Mouse (Mus musculus) hematopoietic stem cell, adult 5-6 weeks (primary cell): ENCODE measurements around the gene Cst11. TPM values are rescaled to one million over a fixed set of nuclear protein-coding genes. Genes with fewer than 3 reads are reported as not detected.
A peak's percentile ranks its signal among the peaks of the same experiment; 100 is the strongest.
"Not testable (repeated sequence)": the region's sequence is repeated elsewhere in the genome, so short reads cannot be mapped to it uniquely, and the experiment has no call there.

Source experiments
- ATAC-seq, 2 experiments: fragments of 125-278 bp in 1 of 2; replicated peaks in 1 of 2; 2 replicates each; pipeline ENCODE4 v1.8.0; 2016 to 2017; ENCODE audit warnings: inconsistent platforms in 2 of 2, mild to moderate bottlenecking in 2 of 2, moderate number of reproducible peaks in 2 of 2, low read depth in 1 of 2, moderate TSS enrichment in 1 of 2; ENCODE audit not compliant: low FRiP score in 2 of 2, poor library complexity in 2 of 2, severe bottlenecking in 2 of 2, insufficient read depth in 1 of 2, low TSS enrichment in 1 of 2
- total RNA-seq: library from RNA; stranded (forward); fragments of 172-1452, 232-1000 nt; gene quantifications from 2 replicates; pipeline ENCODE4 v1.2.3, GENCODE M21; 2017

Cst11 gene
- total RNA-seq = not detected in 2 replicates

DNA sequence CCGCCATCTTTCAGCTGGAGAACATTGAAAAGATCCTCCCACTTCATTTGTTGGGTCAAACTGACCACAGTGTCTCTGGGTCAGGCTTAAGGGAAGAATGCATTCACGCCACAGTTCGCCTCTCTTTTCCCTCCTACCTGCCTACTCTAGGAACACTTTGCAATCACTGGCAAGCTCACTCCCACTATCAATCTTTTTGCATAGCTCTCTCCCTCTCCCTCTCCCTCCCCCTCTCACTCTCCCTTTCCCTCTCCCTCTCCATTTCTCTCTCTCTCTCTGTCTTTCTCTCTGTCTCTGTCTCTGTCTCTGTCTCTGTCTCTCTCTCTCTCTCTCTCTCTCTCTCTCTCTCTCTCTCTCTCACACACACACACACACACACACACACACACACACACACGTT is at the start of gene Cst11:
Cst11 (minus strand) TSS at position 101 of the 400 bp plus-strand sequence.
- not testable (repeated sequence) for ATAC-seq

GRCm38 (mm10) chr2:148819909-148820308 is 48.6 kb upstream of the Cst11 start, which contains the start of gene Cst13:
Cst13 (plus strand) TSS chr2:148820081.
- ATAC-seq = no peak

DNA sequence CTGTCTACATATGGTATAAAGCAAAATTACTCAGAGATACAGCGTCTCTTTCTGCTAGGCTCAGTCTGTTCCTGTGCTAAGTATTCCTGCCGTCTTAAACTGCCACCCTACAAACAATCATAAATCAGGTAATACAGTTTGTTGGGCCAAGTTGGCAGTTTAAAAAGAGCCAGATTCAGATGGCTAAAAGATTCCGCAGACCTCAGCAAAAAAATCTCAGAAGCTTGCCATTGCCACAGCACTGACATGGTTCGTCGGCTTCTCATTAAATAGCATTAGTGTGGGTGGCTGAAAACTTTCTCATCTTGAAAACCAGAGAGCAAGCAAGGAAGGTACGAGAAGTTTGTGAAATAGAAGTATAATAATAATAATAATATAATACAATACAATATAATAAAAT is 35.4 kb upstream of the Cst11 start:
- ATAC-seq = no peak

DNA sequence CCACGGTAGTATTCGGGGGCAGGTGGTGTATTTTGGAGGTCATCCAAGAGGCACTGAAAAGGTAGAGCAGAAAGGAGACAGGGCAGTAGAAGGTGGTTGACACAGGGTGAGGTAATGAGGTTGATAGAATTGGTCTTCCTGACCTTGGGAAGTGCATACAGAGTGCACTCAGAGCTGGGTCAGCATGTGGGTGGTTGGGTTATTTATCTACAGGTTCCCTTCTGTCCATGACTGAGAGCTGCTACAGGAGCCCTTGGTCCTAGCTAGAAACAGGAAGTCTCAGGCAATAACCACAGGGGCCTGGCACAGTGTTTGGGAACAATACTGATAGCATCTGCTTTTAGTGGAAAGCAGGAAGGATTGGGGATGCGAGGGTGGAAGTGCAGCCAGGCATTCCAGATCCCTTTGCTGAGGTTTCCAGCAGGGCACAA is 30.2 kb upstream of the Cst11 start:
- ATAC-seq = peak; percentile 29 to 71; a peak in 3 of 4 replicates

DNA sequence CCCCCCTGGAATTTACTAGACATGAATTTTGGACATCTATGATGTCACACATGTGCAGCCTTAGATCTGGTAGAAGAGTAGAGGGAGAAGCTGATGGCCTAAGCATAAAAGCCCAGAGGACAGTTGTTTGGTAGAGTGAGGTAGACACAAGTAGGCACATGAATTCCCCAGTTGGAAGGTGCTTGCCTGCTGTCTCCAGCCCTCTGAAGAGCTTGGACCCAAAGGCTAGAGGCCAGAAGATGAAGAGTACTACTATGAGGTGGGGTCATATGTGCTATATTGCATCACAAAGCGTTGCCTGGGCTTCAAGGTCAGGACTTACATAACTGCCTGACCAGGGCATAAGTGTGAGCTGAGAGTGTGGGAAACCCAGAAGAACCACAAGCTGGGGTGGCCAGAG is 27.2 kb upstream of the Cst11 start, which contains the start of gene Cst8:
Cst8 (plus strand) TSS at position 301 of the 400 bp plus-strand sequence.
- ATAC-seq = no peak

DNA sequence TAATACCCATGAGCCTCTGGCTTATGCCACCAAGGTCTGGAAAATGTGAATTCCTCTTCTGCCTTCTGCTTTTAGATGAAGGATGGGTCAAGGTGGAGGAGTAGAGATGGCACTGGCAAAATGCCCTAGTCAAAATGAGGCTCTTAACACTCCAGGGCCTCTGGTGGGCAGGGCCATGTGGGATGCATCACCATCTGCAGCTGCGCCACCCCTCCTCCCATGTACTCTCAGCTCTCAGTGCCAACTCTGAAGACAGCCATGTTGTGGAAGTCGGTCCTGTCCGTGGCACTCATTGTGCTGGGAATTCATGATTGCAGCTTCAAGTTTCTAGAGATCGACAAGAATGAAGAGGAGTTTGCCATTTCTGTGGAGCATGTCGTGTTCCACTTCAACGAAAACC is 17.8 kb upstream of the Cst11 start, which contains the start of gene Cst12:
Cst12 (plus strand) TSS at position 220 of the 400 bp plus-strand sequence.
- ATAC-seq = no peak

GRCm38 (mm10) chr2:148781709-148782108 is 10.4 kb upstream of the Cst11 start, which contains the start of gene 8030411F24Rik:
8030411F24Rik (plus strand) TSS chr2:148782009.
- ATAC-seq = no peak

DNA sequence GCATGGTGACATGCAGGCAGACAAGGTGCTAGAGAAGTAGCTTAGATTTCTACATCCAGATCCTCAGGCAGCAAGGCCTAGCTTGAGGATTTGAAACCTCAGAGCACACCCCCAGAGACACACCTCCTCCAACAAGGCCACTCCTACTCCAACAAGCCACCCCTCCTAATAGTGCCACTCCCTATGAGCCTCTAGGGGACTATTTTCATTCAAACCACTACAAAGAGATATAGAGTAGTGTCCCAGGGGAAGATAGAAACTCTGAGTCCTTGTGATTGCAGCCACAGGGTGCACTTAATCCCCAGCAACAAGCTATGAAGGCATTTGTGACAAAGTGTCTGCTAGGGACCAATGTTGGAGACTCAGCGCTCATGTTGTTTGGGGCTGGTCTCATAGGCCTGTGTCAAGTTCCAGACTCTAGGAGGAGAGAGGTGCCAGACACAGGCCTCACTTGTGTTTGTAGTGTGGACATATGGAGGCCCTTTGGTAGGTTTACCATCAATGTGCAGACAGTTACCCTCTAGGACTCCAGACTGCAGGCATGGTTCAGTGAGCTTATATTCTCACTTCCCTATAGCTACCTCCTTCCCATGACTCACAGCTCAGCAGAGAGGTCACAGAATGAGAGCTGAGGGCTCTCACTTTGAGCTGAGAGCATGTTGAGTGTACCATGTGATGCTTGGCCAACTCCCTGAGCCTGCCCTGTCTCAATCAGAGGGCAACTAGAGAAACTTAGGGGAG is 7.5 kb downstream of the Cst11 start:
- no peak for ATAC-seq

DNA sequence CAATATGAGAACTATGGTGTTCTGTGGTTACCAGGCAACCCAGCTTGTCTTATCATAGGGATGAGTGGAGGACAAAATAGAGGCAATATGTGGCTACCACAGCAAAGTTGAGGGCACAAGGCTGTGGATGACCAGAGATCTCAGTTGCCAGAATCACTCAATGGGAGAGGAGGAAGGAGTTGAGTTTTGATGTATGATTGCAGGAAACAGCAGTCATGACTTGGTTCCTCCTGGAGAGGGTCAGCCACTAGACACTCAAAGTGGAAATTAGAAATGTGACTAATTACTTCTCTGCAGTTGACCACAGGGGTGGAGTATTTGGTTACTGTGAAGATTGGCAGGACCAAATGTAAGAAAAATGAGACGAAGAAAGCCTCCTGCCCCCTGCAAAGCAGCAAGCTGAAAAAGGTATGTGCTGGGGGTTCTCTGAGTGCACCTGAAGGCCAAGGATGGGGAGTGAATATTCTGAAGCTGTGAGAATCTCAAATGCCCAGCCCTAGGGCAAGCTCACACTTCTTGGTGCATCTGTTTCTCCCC is 16.9 kb downstream of the Cst11 start:
- ATAC-seq = peak in 1 of 2 experiments; percentile 36; a peak in 1 of 4 replicates

DNA sequence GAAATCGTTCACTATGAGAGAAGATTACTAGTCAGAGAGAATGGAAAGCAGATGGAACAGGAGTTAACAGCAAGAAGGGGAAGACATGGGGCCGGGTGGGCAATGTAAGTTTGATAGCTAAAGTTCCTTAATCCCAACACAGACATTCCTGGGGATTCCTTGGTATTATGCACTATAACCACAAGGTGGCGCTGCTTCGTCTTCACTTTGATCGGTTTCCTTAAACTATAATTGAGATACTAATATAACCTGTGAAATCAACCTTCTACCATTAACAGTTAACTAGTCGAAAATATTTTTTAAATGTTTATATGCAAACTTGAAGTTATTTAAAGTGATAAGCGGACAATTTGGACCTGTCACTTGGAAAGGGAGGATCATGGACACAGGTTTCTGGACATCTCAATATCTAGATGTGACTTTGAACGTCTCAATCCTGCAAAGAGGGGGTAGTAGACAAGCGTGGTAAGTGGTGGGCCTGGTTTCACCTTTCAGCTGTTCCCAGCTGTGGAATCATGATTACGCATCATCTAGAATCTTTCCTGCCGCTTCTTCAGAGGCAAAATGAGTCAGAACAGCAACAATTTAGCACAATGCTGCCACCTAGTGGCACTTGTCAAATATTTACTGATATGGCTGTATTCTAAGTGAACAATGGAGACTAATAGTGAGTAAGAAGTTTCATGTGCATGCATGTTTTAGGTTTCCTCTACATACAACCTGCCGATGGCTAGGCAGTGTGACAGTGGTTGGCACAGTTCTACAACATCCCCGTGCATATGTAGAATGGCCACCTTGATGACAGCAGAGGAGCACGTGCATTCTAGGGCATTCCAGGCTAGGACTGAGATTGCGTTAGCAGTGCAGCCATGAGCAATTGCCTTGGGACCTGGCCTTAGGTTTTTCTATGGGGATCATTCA is 19.1 kb downstream of the Cst11 start:
- ATAC-seq = peak; percentile 87

DNA sequence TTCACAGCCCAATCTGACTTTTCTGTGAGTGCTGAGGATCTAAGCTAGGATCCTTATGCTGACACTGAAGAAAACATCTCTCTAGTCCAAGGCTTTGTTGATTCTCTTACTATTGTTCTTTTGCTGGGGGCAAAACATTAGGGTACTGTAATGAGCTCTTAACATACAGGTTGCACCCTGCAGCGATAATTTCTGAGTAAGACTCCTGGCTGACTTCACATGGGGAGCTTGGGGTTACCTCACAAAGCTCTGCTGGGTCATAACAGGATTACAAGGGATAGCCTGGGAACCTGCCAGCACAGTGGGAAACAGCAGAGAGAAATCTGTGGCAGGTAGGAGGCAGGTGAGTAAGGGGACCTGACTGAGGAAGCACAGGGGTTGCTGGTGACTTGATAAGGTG is 21.2 kb downstream of the Cst11 start, which contains the start of gene Cstl1:
Cstl1 (plus strand) TSS at position 301 of the 400 bp plus-strand sequence.
- no peak for ATAC-seq

GRCm38 (mm10) chr2:148743846-148744407 is 27.4 kb downstream of the Cst11 start:
- no peak for ATAC-seq

- ATAC-seq = no peak
These were observed 28.3 kb downstream of the Cst11 start for GRCm38 (mm10) chr2:148743001-148743400.

- ATAC-seq = peak; percentile 98 to 99
These were observed 38.8 kb downstream of the Cst11 start, which contains the start of gene Napb for GRCm38 (mm10) chr2:148732327-148733000. Napb (minus strand) TSS chr2:148732467.

DNA sequence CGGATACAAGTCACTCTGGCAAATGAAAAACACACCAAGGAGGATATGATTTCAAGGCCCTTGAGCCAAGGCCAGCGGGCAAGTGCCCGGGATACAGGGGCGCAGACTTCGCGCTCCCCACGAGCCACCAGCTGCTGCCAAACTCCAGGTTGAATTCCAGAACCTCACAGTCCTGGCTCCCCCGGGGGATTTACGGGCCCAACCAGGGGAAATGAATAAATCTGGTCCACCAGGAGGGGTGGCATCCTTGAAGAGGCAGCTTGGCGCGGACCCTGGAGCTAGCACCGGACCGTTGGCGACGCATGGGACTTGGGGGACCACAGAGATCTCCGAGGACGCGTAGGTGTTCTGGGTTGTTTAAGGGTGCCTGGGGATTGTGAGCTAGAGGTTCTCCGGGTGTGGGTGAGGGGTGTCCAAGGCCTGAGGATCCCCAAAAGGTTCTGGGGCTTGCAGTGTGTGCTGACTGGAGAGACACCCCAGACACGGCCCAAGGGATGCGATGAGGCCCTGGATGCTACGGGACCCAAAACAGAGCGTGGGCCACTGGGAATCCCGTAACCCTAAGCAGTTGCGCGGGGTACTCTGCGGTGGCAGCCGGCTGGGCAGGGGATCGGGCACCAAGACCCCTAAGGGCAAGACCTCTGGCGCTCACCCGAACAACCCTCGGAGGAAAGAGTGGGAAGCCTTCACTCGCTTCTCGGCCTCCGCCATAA is 39.5 kb downstream of the Cst11 start:
- peak; percentile 20 to 41 for ATAC-seq
